Mouse (Mus musculus) G1E (cell line): ENCODE results near the gene Gstm3.
"Not testable (repeated sequence)": the region's sequence is repeated elsewhere in the genome, so short reads cannot be mapped to it uniquely, and the experiment has no call there.

ENCODE experiments used
- CTCF ChIP-seq: IDR thresholded peaks from 2 replicates; pipeline ENCODE4 v1.5.1; 2012; ENCODE audit warnings: low read depth, low read length, inconsistent platforms, mixed read lengths
- GATA1 ChIP-seq: IDR thresholded peaks from 2 replicates; pipeline ENCODE4 v1.6.1; 2012; ENCODE audit warnings: borderline replicate concordance, low read length, inconsistent platforms, mixed read lengths
- POLR2AphosphoS5 ChIP-seq: IDR thresholded peaks from 2 replicates; pipeline ENCODE4 v1.6.1; 2012; ENCODE audit warnings: low read depth, low read length, inconsistent platforms; ENCODE audit not compliant: insufficient replicate concordance
- TAL1 ChIP-seq: conservative IDR thresholded peaks from 2 replicates; pipeline ENCODE4 v1.6.1; 2012; ENCODE audit warnings: low read depth, low read length, inconsistent platforms, mixed read lengths

GRCm38 (mm10) chr3:107955260-107955659, 13.8 kb downstream of the Gstm3 start:
- TF ChIP-seq CTCF, GATA1, TAL1, POLR2AphosphoS5: not testable (repeated sequence)
